Mouse (Mus musculus): Measurements from ENCODE around the gene Tmem86a. TPM values are rescaled to one million over a fixed set of nuclear protein-coding genes. Genes with fewer than 3 reads are reported as not detected.

Gene Tmem86a
- polyA plus RNA-seq, 3 experiments from 2014 or later, result 1.5 to 6.6 (median 3.8) TPM

DNA sequence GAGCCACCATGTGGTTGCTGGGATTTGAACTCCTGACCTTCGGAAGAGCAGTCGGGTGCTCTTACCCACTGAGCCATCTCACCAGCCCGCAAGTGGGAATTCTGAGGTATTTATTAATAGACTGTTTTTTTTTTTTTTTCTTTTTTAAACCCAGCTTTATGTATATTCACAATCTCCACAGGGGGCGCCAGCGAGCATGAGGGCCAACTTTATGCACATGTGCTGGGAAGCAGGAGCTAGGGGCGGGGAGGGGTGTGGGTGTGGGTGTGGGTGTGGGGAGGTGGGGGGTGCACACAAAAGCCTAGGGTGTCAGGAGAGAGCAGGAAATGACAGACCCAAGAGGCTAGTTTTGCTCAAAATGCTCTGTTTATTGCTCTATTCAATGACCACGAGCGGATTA is 27.1 kb downstream of the Tmem86a start:
- no peak for ATAC-seq

DNA sequence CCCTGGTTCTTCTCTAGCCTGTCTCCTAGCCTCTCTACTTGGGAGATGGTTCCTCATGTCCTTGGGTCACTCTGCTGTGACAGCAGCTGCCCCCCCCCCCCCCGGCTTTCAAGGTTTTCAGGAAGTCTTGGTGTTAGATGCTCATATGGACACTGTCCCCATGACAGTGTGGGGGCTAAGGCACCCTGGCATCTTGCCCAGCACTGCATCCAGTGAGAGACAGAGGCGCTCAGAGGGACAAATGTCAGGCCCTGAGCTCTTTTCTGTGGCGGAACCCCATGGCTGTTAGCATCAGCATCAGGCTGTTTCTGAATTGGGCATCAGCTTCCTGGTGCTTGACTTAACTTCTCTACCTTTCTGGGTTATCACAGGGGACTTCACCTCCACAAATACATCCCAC is 30.5 kb downstream of the Tmem86a start:
- no peak for ATAC-seq

DNA sequence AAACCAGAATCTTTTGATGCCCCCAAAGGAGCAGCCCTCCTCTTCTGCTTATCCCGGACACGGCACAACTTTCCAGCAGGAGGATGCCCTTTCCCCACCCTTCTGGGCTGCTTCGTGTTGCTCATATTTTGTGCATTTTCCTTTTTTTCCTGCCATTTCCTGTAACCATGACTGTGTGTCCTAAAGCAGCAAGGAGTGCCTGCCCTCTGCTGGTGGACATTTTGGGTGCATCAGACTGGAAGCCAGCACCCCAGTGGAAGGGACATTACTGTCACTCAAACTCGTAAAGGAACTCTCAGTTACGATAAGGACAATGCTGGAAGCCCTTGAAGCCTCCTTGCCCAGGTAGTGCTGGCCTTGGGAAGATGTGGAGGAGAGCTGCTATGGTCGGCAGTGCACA is 30.9 kb downstream of the Tmem86a start:
- peak; percentile 68 for ATAC-seq

DNA sequence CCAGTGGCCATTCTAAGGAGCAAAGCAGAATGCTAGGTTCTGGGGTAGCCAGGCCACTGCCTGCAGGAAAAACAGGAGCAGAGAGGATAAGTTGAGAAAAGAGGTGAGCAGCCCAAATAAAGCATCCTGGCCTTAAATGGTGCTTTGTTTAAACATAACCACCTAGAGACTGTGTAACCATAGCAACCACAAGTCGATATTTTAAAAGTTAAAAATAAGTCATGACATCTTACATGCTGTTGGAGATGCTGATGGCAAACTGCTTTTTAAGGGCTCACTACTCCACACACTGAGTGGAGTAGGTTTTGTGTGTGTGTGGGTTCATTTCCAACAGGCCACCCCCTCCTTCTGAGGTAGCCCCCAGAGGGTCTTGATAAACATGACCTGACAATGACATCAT is 34.7 kb downstream of the Tmem86a start:
- no peak for ATAC-seq

DNA sequence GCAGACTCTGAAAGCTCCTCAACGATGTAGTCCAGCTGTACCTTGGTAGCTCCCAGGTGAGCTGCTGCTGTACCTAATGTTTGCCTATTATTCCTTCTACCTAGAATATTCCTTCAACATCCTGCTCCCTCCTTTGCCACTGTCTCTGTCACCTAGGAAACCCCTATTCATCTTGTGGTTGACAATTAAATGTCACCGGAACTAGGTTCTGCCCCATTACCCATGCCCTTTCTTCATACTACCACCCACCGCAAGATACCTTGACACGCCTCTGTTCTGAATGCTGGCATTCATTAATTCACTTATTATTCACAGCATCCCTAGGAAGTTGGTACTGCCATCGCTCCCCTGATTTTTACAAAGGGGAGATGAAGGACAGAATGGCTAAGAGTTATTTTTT is 43.5 kb downstream of the Tmem86a start:
- peak; percentile 74 for ATAC-seq

DNA sequence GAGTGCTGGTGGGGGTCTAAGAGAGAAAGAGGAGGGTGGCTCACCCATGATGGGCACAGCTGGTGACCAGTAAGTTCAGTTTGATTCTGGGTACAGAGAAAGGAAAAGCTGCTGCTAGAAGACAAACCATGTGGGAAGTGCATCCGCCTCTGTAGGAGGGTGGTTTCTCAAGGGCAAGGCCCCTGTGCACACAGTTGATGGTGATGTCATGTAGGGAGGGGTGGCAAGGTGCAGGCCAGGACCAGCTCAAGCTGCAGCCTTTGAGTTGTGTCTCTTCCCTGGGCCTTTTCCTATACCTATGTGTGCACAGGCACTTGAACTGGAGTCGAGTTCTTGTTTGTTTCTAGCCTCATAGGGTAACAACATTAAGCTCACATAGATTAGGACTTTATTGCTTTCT is 44.6 kb downstream of the Tmem86a start:
- ATAC-seq, result peak; percentile 57

DNA sequence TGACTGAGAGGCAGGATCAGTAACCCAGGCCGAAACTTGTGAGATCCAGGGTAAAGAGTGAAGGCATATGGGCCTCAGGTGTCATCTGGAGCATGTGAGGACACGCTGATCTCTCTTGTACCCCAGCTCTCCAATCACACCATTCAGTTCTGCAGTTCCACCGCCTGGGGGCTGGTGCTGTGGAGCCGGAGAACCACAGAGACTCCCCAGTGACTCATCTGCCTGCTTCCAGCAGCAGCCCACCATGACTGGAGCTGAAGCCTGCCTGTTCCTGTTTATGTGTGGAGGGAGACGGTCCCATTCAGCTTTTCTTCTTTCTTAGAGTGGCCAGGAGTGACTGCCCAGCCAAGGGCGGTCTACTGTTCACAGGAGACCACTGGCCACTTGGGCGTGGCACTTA is 47.6 kb downstream of the Tmem86a start:
- ATAC-seq, result no peak

DNA sequence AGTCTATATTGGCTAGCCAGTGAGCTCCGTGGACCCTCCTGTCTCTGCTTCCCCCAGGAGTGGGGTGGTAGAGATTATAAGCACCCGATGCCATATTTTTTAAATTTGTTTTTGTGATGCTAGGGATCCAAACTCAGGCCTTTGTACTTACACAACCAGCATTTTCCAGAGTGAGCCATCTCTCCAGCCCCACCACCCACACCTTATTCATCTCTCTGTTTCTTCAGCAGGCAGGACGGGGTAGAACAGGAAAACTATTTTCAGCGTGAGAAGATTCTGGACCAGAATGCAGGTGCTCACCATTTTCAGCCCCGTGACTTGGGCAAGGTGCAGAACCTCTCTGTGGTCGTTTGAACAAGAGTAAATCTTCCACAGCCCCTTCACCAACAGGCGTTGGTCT is 48.9 kb downstream of the Tmem86a start:
- no peak for ATAC-seq

DNA sequence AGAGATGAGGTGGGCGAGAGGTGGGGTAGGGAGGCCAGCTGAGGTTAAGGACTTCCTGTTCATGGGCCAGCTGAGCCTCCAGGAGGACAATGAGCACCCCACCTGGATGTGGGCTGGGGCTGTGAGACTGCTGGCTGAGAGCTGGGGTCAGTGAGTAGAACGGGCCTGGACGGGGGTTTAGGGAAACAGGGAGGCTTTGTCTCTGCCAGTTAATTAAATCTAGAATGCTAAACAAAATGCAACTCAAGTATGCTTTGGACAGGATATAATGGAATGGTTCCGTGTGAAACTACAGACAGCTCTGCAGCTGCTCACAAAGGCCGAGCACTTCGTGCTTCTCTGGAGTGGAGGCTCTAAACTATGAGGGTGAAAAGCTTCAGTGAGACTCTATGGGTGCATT is 50.2 kb downstream of the Tmem86a start:
- ATAC-seq, result no peak

DNA sequence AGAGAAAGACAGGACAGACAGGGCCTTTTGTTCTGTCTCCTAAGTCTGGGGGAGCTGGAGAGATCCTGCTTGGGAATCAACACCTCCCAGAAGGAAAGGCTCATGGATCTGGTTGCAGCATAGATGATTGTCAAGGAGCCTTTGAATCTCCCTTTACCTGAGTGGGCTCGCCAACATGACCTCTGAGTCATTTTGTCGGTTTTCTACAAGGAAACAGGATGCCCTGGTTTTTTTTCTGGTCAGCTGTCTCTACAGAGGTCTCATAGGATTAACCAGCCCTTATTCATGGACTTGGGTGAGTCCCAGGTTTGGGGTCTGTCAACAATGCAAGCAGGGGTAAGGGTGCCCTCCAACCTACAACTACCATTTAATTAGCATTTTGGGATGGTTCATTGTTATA is 52.6 kb downstream of the Tmem86a start:
- no peak for ATAC-seq

DNA sequence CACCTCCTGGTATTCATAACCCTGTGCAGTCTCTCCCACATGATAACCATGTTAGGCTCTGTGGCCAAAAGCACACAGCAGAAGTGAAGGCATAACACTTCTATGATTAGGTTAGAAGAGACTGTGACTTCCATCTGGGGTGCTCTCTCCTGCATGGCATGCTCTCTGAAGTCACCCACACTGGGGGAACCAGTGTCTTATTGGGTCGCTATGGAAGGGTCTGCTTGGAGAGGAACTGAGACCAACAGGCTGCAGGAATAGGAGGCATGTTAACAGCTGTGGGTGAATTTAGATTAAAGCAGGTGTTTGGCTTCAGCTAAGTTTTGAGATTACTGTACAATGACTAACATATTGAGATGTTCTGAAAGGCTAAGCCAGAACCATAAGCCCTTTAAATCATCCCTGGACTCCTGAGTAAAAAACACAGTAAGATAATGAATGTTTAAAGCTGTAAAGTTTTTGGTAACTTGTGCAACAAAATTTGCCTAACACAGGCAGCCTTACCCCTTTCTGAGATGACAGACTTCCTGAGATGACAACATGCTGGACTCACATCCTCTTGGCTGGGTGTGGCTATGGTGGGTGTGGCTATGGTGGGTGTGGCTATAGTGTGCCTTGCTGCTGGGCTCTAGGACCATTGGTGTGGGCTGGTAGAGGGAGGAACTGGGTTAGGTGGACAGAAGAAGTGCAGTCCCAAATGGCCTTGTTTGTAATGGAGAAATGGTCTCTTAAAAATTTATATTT is 53.4 kb downstream of the Tmem86a start:
- peak; percentile 76 for ATAC-seq

Other genes starting within 250 kb of the Tmem86a start
- 1,000 to 10,000 TPM in 1 of 3 experiments, 100 to 1,000 TPM in 2; 790 to 1,249 (median 846) TPM for gene Ldha, start 209.1 kb upstream of the Tmem86a start, polyA plus RNA-seq (2017; shearing (Covaris generic))
- gene Ldhc, start 189.4 kb upstream of the Tmem86a start, polyA plus RNA-seq (2017; shearing (Covaris generic)), result not detected
- gene Tsg101, start 130.6 kb upstream of the Tmem86a start, polyA plus RNA-seq (2017; shearing (Covaris generic)), result 100 to 1,000 TPM; 101 to 140 (median 128) TPM
- 10 to 100 TPM in 1 of 3 experiments, 1 to 10 TPM in 2; 7.7 to 12.0 (median 8.1) TPM for gene Uevld, start 92.1 kb upstream of the Tmem86a start, polyA plus RNA-seq (2017; shearing (Covaris generic))
- gene Gm9999, start 67.0 kb upstream of the Tmem86a start, polyA plus RNA-seq (2017; shearing (Covaris generic)), result not detected
- gene Spty2d1, start 42.2 kb upstream of the Tmem86a start, polyA plus RNA-seq (2017; shearing (Covaris generic)), result 10 to 100 TPM; 28.3 to 49.5 (median 29.4) TPM
- 10 to 100 TPM in 2 of 3 experiments, 1 to 10 TPM in 1; 8.8 to 16.0 (median 11.1) TPM for gene Ptpn5, start 83.1 kb downstream of the Tmem86a start, polyA plus RNA-seq (2017; shearing (Covaris generic))
- gene Mrgpra6, start 154.3 kb downstream of the Tmem86a start, polyA plus RNA-seq (2017; shearing (Covaris generic)), result not detected
- gene Mrgpra9, start 202.2 kb downstream of the Tmem86a start, polyA plus RNA-seq (2017; shearing (Covaris generic)), result not detected

Measured in inflammation-experienced regulatory T-cells, adult 6 months (primary cell).